Mouse (Mus musculus) lung, postnatal 14 days (tissue): ENCODE measurements at regions not wholly inside any gene's neighbourhood (a gene's known extent, or its start where the extent isn't known, plus 50 kb on each side); places are given as distances from the start of the nearest gene placed in this dataset.

Experiments
- DNase-seq: peaks from one replicate; pipeline ENCODE4 v3.0.0; 2021

- DNase-seq = no peak
These were observed 52.0 kb upstream of the Dynlrb2 start for GRCm38 (mm10) chr8:116452806-116453205.

- no peak for DNase-seq
These were observed 53.4 kb upstream of the Dynlrb2 start for GRCm38 (mm10) chr8:116451397-116451796.

- no peak for DNase-seq
These were observed 57.3 kb upstream of the Dynlrb2 start for GRCm38 (mm10) chr8:116447452-116447851.

DNA sequence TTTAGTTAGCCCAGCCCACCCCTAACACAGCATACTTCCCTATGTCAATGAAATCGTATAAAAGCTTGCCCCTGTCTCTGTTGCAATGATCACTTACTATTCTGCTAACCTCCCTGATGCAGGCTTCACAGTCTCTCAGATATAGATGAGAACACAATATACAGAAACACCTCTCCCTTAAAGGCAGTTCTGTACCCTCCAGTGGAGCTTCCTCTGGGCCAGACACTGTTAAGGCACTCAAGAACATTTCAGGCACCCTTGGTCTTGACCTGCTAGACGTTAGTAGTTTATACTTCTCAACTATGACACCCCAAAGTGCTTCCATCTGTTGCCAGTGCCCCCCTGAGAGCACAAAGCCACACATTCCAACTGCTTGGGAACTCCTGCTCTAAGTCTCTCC is 61.9 kb upstream of the Dynlrb2 start:
- no peak for DNase-seq

- peak; percentile 81 for DNase-seq
These were observed 65.9 kb upstream of the Dynlrb2 start for GRCm38 (mm10) chr8:116438895-116439294.

DNA sequence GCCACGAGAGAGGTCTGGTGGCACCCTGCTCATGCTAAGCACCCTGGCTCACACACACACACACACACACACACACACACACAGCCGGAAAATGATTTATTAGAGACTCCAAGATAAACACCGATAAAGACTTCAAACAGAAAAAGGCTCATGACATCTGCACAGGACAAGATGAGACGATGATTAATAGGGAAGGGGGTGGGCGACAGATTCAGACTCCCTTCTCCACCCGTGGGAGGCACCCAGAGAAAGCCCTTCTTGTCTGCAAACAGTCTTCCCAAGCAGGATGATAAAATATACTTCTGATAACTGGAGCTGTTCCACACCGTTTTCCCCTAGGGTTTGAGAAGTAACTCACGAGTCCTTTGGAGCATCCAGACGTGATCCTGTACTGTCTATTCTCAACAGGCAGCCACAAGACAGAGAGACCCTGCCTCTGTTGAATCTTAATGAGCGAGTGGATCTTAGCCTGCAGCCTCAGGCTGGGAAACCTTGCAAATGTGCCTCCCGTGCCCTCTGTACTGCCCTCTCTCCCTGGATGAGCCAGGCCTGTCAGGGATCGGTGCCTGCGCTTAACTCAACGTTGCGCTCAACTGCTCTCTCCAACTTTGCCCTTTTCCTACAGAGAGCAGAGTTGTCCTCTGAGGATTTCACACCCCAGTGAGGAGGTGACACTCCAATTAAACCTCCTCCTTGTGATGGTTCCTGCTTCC is 69.3 kb upstream of the Dynlrb2 start:
- no peak for DNase-seq

- DNase-seq = no peak
These were observed 74.7 kb upstream of the Dynlrb2 start for GRCm38 (mm10) chr8:116430051-116430450.

DNA sequence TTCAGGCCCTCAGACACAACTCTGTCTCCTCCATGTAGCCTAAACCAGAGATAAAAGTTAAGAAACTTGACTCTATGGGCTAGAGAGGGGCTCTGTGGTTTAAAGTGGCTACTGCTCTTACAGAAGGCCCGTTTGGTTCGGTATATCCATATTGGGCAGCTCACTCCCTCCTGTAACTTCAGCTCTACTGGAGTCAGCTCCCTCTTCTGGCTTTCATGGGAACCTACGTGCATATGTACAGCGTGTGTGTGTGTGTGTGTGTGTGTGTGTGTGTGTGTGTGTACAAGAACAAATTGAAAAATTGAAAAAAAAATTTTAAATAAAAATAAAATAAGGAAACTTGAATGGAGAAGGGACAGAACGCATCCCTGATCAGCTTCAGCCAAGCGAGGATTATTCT is 75.1 kb upstream of the Dynlrb2 start:
- no peak for DNase-seq

- DNase-seq = no peak
These were observed 81.9 kb upstream of the Dynlrb2 start for GRCm38 (mm10) chr8:116422826-116423225.

GRCm38 (mm10) chr8:116412703-116413102 is 92.1 kb upstream of the Dynlrb2 start:
- no peak for DNase-seq

DNA sequence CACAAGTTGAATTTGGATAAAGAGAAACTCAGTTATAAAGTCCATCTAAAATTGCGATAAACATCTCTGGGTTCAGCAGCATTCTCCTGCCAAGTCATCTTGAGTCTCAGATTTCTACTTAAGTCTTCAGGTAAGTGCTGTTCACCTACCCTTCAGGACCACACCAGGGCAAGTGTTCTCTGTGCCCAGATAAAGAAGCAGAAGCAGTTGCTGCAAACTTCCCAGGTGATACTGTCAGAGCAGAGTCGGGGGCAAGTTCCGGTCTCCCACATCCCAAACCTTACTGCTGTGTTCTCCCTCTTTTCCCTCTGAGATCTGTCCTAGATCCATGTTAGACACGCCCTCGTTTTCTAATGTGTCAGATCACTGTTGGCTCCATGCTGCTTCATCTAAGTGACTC is 94.7 kb upstream of the Dynlrb2 start:
- no peak for DNase-seq

GRCm38 (mm10) chr8:116409011-116409410 is 95.8 kb upstream of the Dynlrb2 start:
- no peak for DNase-seq

DNA sequence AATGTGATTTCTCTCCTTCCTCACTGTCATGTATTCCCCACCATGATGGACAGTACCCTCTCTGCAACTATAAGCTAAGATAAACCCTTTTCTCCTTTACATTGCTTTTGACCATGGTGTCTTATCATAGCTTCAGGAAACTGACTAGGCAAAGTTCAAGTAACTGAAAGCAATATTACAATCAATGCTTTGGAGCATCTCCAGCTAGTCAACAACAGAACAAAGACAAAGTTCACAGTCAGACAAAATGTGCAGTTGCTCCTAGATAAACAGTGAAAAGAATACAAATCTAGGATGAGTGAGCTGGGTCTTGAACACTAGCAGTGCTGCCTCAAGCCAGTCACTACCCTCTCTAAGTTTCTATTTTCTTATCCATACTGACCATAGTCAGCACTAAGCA is 100.2 kb upstream of the Dynlrb2 start:
- no peak for DNase-seq

GRCm38 (mm10) chr8:116403366-116403765 is 101.4 kb upstream of the Dynlrb2 start:
- DNase-seq = no peak

GRCm38 (mm10) chr8:116399452-116399851 is 105.3 kb upstream of the Dynlrb2 start:
- no peak for DNase-seq

DNA sequence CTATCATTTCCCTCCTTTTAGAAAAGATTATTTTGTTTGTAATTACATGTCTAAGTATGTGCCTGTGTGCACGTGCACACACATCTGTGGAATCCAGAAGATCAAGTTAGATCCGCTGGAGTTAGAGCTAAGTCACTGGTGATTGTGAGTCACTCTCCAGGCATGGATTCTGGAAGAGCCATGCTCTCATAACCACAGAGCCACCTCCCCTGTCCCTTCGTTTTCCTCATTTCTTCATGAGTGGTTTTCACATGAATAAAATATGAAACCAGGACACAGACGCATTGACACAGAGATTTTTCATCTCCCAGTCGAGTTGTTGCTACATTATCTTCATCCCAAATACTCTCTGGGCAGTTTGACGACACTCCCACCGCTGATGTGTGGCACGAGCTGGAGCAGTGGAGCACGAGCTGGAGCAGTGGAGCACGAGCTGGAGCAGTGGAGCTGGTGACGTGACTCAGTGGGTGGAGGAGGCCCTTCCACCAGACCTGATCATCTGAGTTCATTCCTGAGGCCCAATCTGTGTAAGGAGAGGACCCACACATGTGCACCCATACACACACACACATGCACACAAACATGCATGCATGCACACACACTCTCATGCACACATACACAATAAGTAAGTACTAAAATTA is 106.1 kb upstream of the Dynlrb2 start:
- no peak for DNase-seq

GRCm38 (mm10) chr8:116385193-116385955 is 119.4 kb upstream of the Dynlrb2 start:
- DNase-seq = no peak

- no peak for DNase-seq
These were observed 120.2 kb upstream of the Dynlrb2 start for GRCm38 (mm10) chr8:116384418-116385089.

DNA sequence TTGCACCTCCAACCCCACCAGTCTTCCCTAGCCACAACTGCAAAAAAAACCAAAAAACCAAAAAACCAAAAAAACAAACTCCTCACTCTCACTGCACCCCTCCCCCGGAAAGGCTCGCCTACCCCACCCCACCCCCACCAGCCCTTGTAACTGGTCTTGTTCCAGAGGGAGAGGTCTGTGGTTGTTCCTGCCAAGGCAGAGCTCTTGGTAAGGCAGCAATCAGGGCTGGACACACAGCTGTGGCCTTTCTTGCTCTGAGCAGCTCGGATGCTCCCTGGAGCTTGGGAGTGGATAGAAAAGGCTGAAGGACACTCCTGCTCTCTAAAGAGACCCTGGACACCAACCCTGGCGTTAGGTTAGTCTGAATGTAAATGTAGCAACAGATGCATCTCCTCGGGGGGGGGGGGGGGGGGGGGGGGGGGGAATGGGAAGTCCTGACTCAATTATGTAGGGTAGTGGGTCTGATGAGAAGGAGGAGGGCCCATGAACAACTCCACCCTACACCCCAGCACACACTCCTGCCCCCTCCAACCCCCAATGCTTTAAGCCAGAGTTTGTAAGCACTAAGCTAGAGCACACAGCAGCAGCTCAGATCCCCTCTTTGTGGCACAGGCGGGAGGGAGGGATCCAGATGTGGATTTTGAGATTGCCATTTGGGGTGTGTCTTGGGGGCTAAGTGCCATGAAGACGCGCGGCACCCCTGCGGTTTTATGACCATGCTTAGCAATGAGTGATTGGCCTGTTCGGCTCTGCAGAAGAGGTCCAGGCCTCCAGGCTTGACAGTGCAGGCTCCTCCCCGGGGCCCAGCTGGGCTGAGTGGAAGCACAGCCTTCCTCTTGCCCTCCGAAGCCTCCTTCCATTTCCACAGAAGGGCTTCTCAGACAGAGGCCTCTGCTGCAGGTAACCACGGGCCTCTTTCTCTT is 121.0 kb upstream of the Dynlrb2 start:
- no peak for DNase-seq

GRCm38 (mm10) chr8:116383036-116383435 is 121.7 kb upstream of the Dynlrb2 start:
- DNase-seq = peak; percentile 25

GRCm38 (mm10) chr8:116380601-116381000 is 124.2 kb upstream of the Dynlrb2 start:
- no peak for DNase-seq

GRCm38 (mm10) chr8:116379851-116380250 is 124.9 kb upstream of the Dynlrb2 start:
- no peak for DNase-seq
